Mouse (Mus musculus) hindbrain, embryonic 12.5 days (tissue): Measurements from ENCODE around the gene Ttc21a. TPM values are rescaled to one million over a fixed set of nuclear protein-coding genes. Genes with fewer than 3 reads are reported as not detected.
A peak's percentile ranks its signal among the peaks of the same experiment; 100 is the strongest.

Experiments
- ATAC-seq: fragments of 200-750 bp; cut with Nextera tagmentation; 2 replicates; pipeline ENCODE4 v1.8.0; 2017; ENCODE audit warnings: moderate TSS enrichment; ENCODE audit not compliant: low FRiP score
- H3K27ac ChIP-seq: fragments of 300-500 bp; sonication (generic); 2 replicates; pipeline ENCODE4 v1.5.1; 2016; ENCODE audit warnings: mild to moderate bottlenecking
- H3K27me3 ChIP-seq: fragments of 300-500 bp; sonication (generic); 2 replicates; pipeline ENCODE4 v1.6.1; 2016; ENCODE audit warnings: mild to moderate bottlenecking
- H3K36me3 ChIP-seq: fragments of 300-500 bp; sonication (generic); 2 replicates; pipeline ENCODE4 v1.6.1; 2016; ENCODE audit warnings: mild to moderate bottlenecking
- H3K4me1 ChIP-seq: fragments of 300-500 bp; sonication (generic); 2 replicates; pipeline ENCODE4 v1.6.1; 2016
- H3K4me2 ChIP-seq: fragments of 300-500 bp; sonication (generic); replicated peaks from 2 replicates; pipeline ENCODE4 v1.6.1; 2016; ENCODE audit warnings: mild to moderate bottlenecking
- H3K4me3 ChIP-seq: fragments of 300-500 bp; sonication (generic); 2 replicates; pipeline ENCODE4 v1.5.1; 2016; ENCODE audit warnings: mild to moderate bottlenecking
- H3K9ac ChIP-seq: fragments of 300-500 bp; sonication (generic); 2 replicates; pipeline ENCODE4 v1.6.1; 2016; ENCODE audit warnings: mild to moderate bottlenecking, moderate library complexity
- H3K9me3 ChIP-seq: fragments of 300-500 bp; sonication (generic); replicated peaks from 2 replicates; pipeline ENCODE4 v1.6.1; 2016; ENCODE audit warnings: mild to moderate bottlenecking
- WGBS: fragments of 180-500 bp; shearing (Covaris S2); methylation state at CpG from one replicate; pipeline ENCODE4 v1.1.7; 2016; 5-methylcytosine and 5-hydroxymethylcytosine counted together
- polyA plus RNA-seq: library from polyadenylated mRNA; unstranded; fragments of >200 nt; fragmentation: Nextera tagmentation; extraction: Ambion mirVana; gene quantifications from 2 replicates; pipeline ENCODE4 v1.2.1, GENCODE M21; 2016

The Ttc21a gene
- polyA plus RNA-seq, 1 experiment from 2014 or later: 1.5 TPM

- Histone ChIP-seq H3K4me1 (no peaks in the 10 kb centered on the region; the same call in 1 of the 2 replicates), H3K36me3 (no peaks in the 10 kb centered on the region), H3K9ac (no peak overlapping the region), H3K27ac (no peak overlapping the region), H3K27me3 (no peaks in the 10 kb centered on the region), H3K9me3 (no peaks in the 10 kb centered on the region), H3K4me3 (no peak overlapping the region), H3K4me2 (no peak overlapping the region)
- WGBS: 76% methylated on average over 12 of the region's 12 CpGs
- ATAC-seq: no peak
Measured at GRCm38 (mm10) chr9:119945173-119945900, 7.9 kb downstream of the Ttc21a start.

GRCm38 (mm10) chr9:119948804-119949203 lies 11.4 kb downstream of the Ttc21a start:
- 36% methylated on average over 3 of the region's 3 CpGs for WGBS
- H3K27me3 ChIP-seq: no peaks in the 10 kb centered on the region
- H3K9ac ChIP-seq: no peak overlapping the region
- H3K9me3 ChIP-seq: no peaks in the 10 kb centered on the region
- no peaks in the 10 kb centered on the region; the same call in 1 of the 2 replicates for H3K4me1 ChIP-seq
- no peak overlapping the region for H3K4me2 ChIP-seq
- no peak for ATAC-seq
- H3K36me3 ChIP-seq: no peaks in the 10 kb centered on the region
- no peak overlapping the region for H3K27ac ChIP-seq
- no peak overlapping the region for H3K4me3 ChIP-seq

DNA sequence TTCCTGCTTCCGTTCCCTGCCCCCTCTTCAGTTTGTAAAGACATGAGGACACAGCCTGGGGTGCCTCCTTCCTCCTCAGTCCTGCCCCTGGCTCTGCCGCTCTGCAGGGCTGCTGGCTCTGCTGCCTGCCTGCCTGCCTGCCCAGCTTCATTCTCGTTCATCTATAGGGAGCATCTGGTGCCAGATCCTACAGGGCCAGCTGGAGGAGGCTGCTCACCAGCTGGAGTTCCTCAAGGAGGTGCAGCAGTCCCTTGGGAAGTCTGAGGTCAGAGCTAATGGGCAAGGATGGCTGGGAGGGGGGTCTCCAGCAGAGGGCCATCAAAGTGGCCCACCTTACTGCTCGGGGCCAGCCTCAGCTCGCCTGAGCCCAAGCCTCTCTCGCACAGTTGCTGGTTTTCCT lies 13.0 kb downstream of the Ttc21a start:
- Histone ChIP-seq H3K4me2 (no peak overlapping the region), H3K4me3 (no peak overlapping the region), H3K27ac (no peak overlapping the region), H3K27me3 (no peaks in the 10 kb centered on the region), H3K36me3 (no peaks in the 10 kb centered on the region), H3K9ac (no peak overlapping the region), H3K9me3 (no peaks in the 10 kb centered on the region), H3K4me1 (no peaks in the 10 kb centered on the region; the same call in 1 of the 2 replicates)
- ATAC-seq: peak; percentile 38; the same call in 1 of the 2 replicates
- 50% methylated on average over 6 of the region's 6 CpGs for WGBS

DNA sequence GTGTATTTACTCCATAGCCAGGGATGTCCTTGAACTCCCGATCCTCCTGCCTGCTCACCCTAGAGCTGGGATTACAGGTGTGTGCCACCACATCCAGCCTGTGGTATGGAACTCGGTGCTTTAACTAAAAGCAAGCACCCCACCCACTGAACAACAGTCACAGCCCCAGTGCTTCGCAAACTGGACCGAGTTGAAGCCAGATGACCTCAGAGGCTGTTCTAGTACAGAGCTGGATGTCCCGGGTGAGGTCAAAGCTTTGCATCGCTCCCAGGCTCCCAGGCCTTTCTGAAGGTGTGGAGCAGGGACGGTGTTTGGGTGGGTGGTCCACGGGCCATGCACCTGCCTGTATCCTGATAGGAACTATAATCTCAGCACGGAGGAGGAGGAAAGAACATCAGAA lies 14.0 kb downstream of the Ttc21a start:
- Histone ChIP-seq H3K27ac (no peak overlapping the region), H3K4me1 (no peaks in the 10 kb centered on the region; the same call in 1 of the 2 replicates), H3K4me2 (no peak overlapping the region), H3K9me3 (no peaks in the 10 kb centered on the region), H3K27me3 (no peaks in the 10 kb centered on the region), H3K9ac (no peak overlapping the region), H3K4me3 (no peak overlapping the region), H3K36me3 (no peaks in the 10 kb centered on the region)
- 88% methylated on average over 9 of the region's 9 CpGs for WGBS
- ATAC-seq: no peak

- 0 out of 2 replicates have a peak, but pooled peaks cover 6% of the 10 kb centered on the region for H3K4me1 ChIP-seq
- peaks cover 5% of the 10 kb centered on the region; the same call in 1 of the 2 replicates for H3K27me3 ChIP-seq
- H3K9ac ChIP-seq: no peak overlapping the region
- no peaks in the 10 kb centered on the region for H3K9me3 ChIP-seq
- H3K27ac ChIP-seq: no peak overlapping the region
- H3K4me3 ChIP-seq: no peak overlapping the region
- no peaks in the 10 kb centered on the region for H3K36me3 ChIP-seq
- no peak overlapping the region for H3K4me2 ChIP-seq
- 81% methylated on average over 9 of the region's 9 CpGs for WGBS
- no peak for ATAC-seq
Measured at GRCm38 (mm10) chr9:119958835-119959234, 21.4 kb downstream of the Ttc21a start.

DNA sequence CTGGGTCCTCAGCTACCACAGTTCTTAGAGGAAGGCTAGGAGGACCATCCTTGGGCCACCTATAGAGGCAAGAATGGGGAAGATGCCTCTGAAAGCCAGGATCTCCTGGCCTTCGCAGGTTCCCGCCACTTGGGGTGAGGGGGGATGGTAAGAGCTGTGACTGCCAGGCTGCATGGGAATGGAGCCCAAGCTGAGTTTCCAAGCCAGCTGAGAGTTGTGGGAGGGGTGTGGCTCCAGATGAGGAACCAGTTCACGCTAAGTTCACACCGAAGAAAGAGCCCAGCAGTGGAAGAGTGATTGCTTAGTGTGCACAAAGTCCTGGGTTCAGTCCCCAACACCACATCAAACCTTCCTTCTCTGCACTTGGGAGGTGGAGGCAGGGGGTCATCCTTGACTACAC lies 24.8 kb downstream of the Ttc21a start:
- Histone ChIP-seq H3K4me1 (0 out of 2 replicates have a peak, but pooled peaks cover 6% of the 10 kb centered on the region), H3K9me3 (no peaks in the 10 kb centered on the region), H3K9ac (no peak overlapping the region), H3K27me3 (peaks cover 5% of the 10 kb centered on the region; the same call in 1 of the 2 replicates), H3K36me3 (no peaks in the 10 kb centered on the region), H3K4me3 (no peak overlapping the region), H3K4me2 (no peak overlapping the region), H3K27ac (no peak overlapping the region)
- whole genome bisulfite sequencing: 80% methylated on average over 4 of the region's 4 CpGs
- no peak for ATAC-seq

GRCm38 (mm10) chr9:119962987-119963667 lies 25.7 kb downstream of the Ttc21a start:
- H3K4me3 ChIP-seq: no peak overlapping the region
- H3K4me2 ChIP-seq: peak overlapping the region; percentile 34; the same call in 1 of the 2 replicates
- peaks cover 5% of the 10 kb centered on the region; the same call in 1 of the 2 replicates for H3K27me3 ChIP-seq
- no peaks in the 10 kb centered on the region for H3K36me3 ChIP-seq
- no peak overlapping the region for H3K27ac ChIP-seq
- H3K4me1 ChIP-seq: 0 out of 2 replicates have a peak, but pooled peaks cover 6% of the 10 kb centered on the region
- peak overlapping the region; percentile 35; the same call in 1 of the 2 replicates for H3K9ac ChIP-seq
- no peaks in the 10 kb centered on the region for H3K9me3 ChIP-seq
- ATAC-seq: peak; percentile 35; the same call in 1 of the 2 replicates
- WGBS: 13% methylated on average over 21 of the region's 21 CpGs

GRCm38 (mm10) chr9:119964206-119964605 lies 26.8 kb downstream of the Ttc21a start:
- 73% methylated on average over 3 of the region's 3 CpGs for WGBS
- no peak for ATAC-seq
- H3K4me3 ChIP-seq: no peak overlapping the region

DNA sequence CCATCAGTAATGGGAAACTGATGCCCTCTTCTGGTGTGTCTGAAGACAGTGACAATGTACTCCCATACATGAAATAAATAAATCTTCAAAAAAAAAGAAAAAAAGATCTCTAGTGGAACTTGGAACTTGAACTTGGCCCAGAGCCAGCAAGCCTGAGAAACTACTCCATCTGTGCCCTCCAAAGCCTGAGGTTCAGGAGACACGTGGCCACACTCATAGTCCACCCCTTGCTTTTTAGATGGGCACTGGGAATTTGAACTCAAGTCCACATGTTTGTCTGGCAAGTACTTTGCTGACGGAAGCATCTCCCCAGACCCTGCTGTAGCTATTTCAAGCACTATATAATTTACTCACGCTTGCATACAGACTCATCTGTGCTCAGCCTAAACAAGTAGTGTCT lies 27.8 kb downstream of the Ttc21a start:
- H3K4me3 ChIP-seq: no peak overlapping the region
- H3K9ac ChIP-seq: no peak overlapping the region
- H3K27ac ChIP-seq: no peak overlapping the region
- peaks cover 7% of the 10 kb centered on the region; the same call in 1 of the 2 replicates for H3K4me1 ChIP-seq
- peaks cover 5% of the 10 kb centered on the region; the same call in 1 of the 2 replicates for H3K27me3 ChIP-seq
- no peaks in the 10 kb centered on the region for H3K9me3 ChIP-seq
- ATAC-seq: no peak
- H3K36me3 ChIP-seq: no peaks in the 10 kb centered on the region
- no peak overlapping the region for H3K4me2 ChIP-seq
- 84% methylated on average over 3 of the region's 3 CpGs for WGBS

More at GRCm38 (mm10) chr9:119964206-119964605, 26.8 kb downstream of the Ttc21a start:
- Histone ChIP-seq H3K4me2 (no peak overlapping the region), H3K9me3 (no peaks in the 10 kb centered on the region), H3K4me1 (0 out of 2 replicates have a peak, but pooled peaks cover 6% of the 10 kb centered on the region), H3K27ac (no peak overlapping the region), H3K36me3 (no peaks in the 10 kb centered on the region), H3K9ac (no peak overlapping the region), H3K27me3 (peaks cover 5% of the 10 kb centered on the region; the same call in 1 of the 2 replicates)

DNA sequence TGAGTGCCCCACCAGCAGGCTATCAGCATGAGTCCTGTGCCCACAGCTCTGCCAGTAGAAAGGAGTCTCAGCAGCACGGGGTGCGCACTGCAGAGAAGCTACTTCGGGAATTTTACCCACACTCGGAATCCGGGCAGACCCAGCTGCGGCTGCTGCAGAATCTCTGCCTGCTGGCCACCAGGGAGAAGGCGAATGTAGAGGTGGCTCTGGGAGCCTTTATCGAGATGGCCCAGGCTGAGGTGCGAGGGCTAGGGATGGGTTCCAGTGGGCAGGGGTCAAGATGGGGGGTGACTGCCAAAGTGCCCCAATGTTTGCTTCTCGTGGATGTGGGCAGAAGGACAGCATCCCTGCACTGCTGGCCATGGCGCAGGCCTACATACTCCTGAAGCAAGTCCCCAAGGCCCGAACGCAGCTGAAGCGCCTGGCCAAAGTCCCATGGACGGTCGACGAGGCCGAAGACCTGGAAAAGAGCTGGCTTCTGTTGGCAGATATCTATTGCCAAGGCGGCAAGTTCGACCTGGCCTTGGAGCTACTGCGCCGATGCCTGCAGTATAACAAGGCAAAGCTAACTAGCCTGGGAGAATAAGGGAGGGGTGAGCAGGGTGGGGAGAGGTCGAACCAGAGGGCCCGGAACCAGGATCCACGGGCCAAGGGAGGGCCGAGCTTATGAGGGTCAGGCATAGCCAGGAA lies 29.0 kb downstream of the Ttc21a start:
- H3K4me2 ChIP-seq: no peak overlapping the region
- ATAC-seq: no peak
- no peaks in the 10 kb centered on the region for H3K9me3 ChIP-seq
- no peak overlapping the region for H3K9ac ChIP-seq
- peaks cover 12% of the 10 kb centered on the region; the same call in 1 of the 2 replicates for H3K4me1 ChIP-seq
- no peak overlapping the region for H3K4me3 ChIP-seq
- WGBS: 89% methylated on average over 26 of the region's 26 CpGs
- H3K27ac ChIP-seq: no peak overlapping the region
- H3K36me3 ChIP-seq: no peaks in the 10 kb centered on the region
- H3K27me3 ChIP-seq: peaks cover 5% of the 10 kb centered on the region; the same call in 1 of the 2 replicates

DNA sequence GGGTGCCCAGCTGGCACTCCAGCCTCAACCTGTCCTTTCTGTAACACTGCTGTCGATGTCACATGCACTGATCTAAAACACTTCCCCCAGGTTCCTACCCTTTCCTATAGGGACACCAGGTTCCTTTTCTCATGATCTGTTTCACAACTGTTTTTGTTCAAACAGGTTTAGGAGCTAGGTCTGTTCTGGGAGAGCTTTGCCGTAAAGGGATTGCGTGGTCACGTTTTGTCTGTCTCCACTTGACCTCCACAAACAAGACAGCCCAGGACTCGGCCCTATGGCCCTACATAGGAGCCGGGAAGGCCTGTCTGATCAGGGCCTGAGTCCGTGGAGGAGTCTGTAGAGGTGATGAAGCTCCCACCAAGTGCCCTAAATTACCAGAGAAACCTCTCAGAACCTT lies 32.4 kb downstream of the Ttc21a start:
- peaks cover 6% of the 10 kb centered on the region; the same call in 1 of the 2 replicates for H3K4me1 ChIP-seq

DNA sequence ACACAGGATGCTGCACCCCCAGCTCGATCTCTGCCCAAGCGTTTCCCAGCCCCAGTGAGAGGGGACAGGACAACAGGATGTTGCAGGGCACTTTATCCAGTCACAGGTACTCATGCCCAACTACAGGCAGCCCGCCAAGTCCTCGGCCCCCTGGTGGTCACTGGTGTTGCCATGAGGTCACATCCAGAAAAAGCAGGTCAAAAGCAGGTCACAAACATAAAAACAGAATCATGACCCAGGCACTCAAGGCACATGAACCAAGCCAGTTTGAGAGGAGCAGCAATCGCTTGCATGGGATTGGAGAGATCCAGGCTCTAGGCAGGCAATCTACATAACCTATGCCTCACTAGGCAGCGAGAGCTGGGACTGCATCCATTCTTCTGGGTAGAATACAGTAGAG lies 32.8 kb downstream of the Ttc21a start:
- no peak overlapping the region for H3K4me2 ChIP-seq
- H3K36me3 ChIP-seq: 0 out of 2 replicates have a peak, but pooled peaks cover 2% of the 10 kb centered on the region
- H3K9ac ChIP-seq: no peak overlapping the region
- ATAC-seq: 0 out of 2 replicates have a peak, but pooled peaks have one; percentile 32
- H3K4me1 ChIP-seq: peaks cover 6% of the 10 kb centered on the region; the same call in 1 of the 2 replicates
- WGBS: 43% methylated on average over 6 of the region's 6 CpGs
- no peaks in the 10 kb centered on the region for H3K27me3 ChIP-seq
- no peaks in the 10 kb centered on the region for H3K9me3 ChIP-seq
- H3K27ac ChIP-seq: no peak overlapping the region
- no peak overlapping the region for H3K4me3 ChIP-seq

More for the DNA sequence above, 32.4 kb downstream of the Ttc21a start:
- no peak for ATAC-seq
- H3K27ac ChIP-seq: no peak overlapping the region
- H3K4me3 ChIP-seq: no peak overlapping the region
- H3K9ac ChIP-seq: no peak overlapping the region
- H3K36me3 ChIP-seq: 0 out of 2 replicates have a peak, but pooled peaks cover 2% of the 10 kb centered on the region
- 84% methylated on average over 7 of the region's 7 CpGs for WGBS
- H3K4me2 ChIP-seq: no peak overlapping the region
- no peaks in the 10 kb centered on the region for H3K27me3 ChIP-seq
- H3K9me3 ChIP-seq: no peaks in the 10 kb centered on the region
